Mouse (Mus musculus) adrenal gland, postnatal 36 days (tissue): ENCODE data around the gene Atp5f1. TPM values are rescaled to one million over a fixed set of nuclear protein-coding genes. Genes with fewer than 3 reads are reported as not detected.
A peak's percentile ranks its signal among the peaks of the same experiment; 100 is the strongest.
"Not testable (repeated sequence)": the region's sequence is repeated elsewhere in the genome, so short reads cannot be mapped to it uniquely, and the experiment has no call there.

Experiments
- DNase-seq, 2 experiments: peaks; one replicate each; pipeline ENCODE4 v3.0.0; 2021; ENCODE audit warnings: mixed read lengths in 1 of 2
- total RNA-seq, 2 experiments: library from RNA; stranded (reverse); gene quantifications; 2 replicates each; pipeline ENCODE4 v1.2.3; 2021

The Atp5f1 gene
- total RNA-seq, 2 experiments from 2014 or later, result 351 to 362 TPM

GRCm38 (mm10) chr3:105931095-105931494 lies 28.8 kb downstream of the Atp5f1 start:
- DNase-seq, result no peak

GRCm38 (mm10) chr3:105929821-105930220 lies 30.1 kb downstream of the Atp5f1 start:
- DNase-seq, result no peak

GRCm38 (mm10) chr3:105928781-105929180 lies 31.1 kb downstream of the Atp5f1 start:
- no peak for DNase-seq

GRCm38 (mm10) chr3:105928195-105928569 lies 31.7 kb downstream of the Atp5f1 start:
- DNase-seq, result no peak

- DNase-seq, result no peak
These were observed 32.2 kb downstream of the Atp5f1 start for GRCm38 (mm10) chr3:105927561-105928194.

- no peak for DNase-seq
These were observed 35.3 kb downstream of the Atp5f1 start for GRCm38 (mm10) chr3:105924616-105925015.

GRCm38 (mm10) chr3:105921959-105922358 lies 37.9 kb downstream of the Atp5f1 start:
- no peak for DNase-seq

- DNase-seq, result not testable (repeated sequence)
These were observed 39.2 kb downstream of the Atp5f1 start for GRCm38 (mm10) chr3:105920743-105921142.

- DNase-seq, result no peak
These were observed 41.5 kb downstream of the Atp5f1 start for GRCm38 (mm10) chr3:105918355-105918745.

- no peak for DNase-seq
These were observed 42.1 kb downstream of the Atp5f1 start for GRCm38 (mm10) chr3:105917656-105918354.

- not testable (repeated sequence) for DNase-seq
These were observed 43.4 kb downstream of the Atp5f1 start for GRCm38 (mm10) chr3:105916455-105916854.

- no peak for DNase-seq
These were observed 44.6 kb downstream of the Atp5f1 start for GRCm38 (mm10) chr3:105915281-105915680.

GRCm38 (mm10) chr3:105913839-105914681 lies 45.8 kb downstream of the Atp5f1 start:
- no peak for DNase-seq

GRCm38 (mm10) chr3:105912097-105912880 lies 47.6 kb downstream of the Atp5f1 start:
- DNase-seq, result peak in 1 of 2 experiments; percentile 7

GRCm38 (mm10) chr3:105910519-105911190 lies 49.2 kb downstream of the Atp5f1 start:
- no peak for DNase-seq

- DNase-seq, result no peak
These were observed 50.9 kb downstream of the Atp5f1 start for GRCm38 (mm10) chr3:105908976-105909375.

- DNase-seq, result no peak
These were observed 51.8 kb downstream of the Atp5f1 start for GRCm38 (mm10) chr3:105907956-105908655.

GRCm38 (mm10) chr3:105904721-105905120 lies 55.2 kb downstream of the Atp5f1 start:
- DNase-seq, result no peak

GRCm38 (mm10) chr3:105904213-105904612 lies 55.7 kb downstream of the Atp5f1 start:
- no peak for DNase-seq

GRCm38 (mm10) chr3:105901468-105901867 lies 58.4 kb downstream of the Atp5f1 start:
- DNase-seq, result no peak

GRCm38 (mm10) chr3:105900716-105901115 lies 59.2 kb downstream of the Atp5f1 start:
- DNase-seq, result no peak
